ENCODE assay signal across 30 mouse cellular contexts in genomic region chr1:71421741-71422333, GRCm38 (mm10). TPM values are rescaled to one million over a fixed set of nuclear protein-coding genes. Genes with fewer than 3 reads are reported as not detected.
A peak's percentile ranks its signal among the peaks of the same experiment; 100 is the strongest.
DNase-seq lines count a peak whose midpoint lies in the region; ATAC-seq and TF ChIP-seq lines count a peak whose summit lies in the region.
"Had no signal": no experiment of that assay in that cellular context is flagged by ENCODE, and none has a peak within 500 bp of the region (broad histone marks: within the 10 kb centered on the region; RNA-seq: fewer than 3 reads in every experiment).

No protein-coding gene starts in this region.

- H3K4me3 ChIP-seq in lung, embryonic 14.5 days (ENCODE audit: low read depth, low read length): no peak overlapping the region
- no peak overlapping the region for H3K4me3 ChIP-seq in lung, adult 2 months (replicated peaks; ENCODE audit: extremely low read depth, low read depth, low read length)
- no peak overlapping the region for H3K4me3 ChIP-seq in midbrain, embryonic 14.5 days (replicated peaks; ENCODE audit: low read depth, low read length)
- H3K4me3 ChIP-seq in midbrain, embryonic 10.5 days: no peak overlapping the region
- no peak overlapping the region for H3K4me3 ChIP-seq in thymus, adult 2 months (ENCODE audit: control insufficient read depth, insufficient read depth, low read length)
- H3K4me3 ChIP-seq: embryonic facial prominence, embryonic 10.5 days; forebrain, embryonic 15.5 days; heart, embryonic 12.5 days; limb, embryonic 12.5 days; megakaryocyte, embryonic 14.5 days had no signal

- intact Hi-C loops in gastrocnemius, postnatal 14 days (cut with DNase I; ENCODE audit: low total_unique reads): no loop called here

- no peak overlapping the region for H3K27ac ChIP-seq in lung, embryonic 14.5 days (ENCODE audit: low read depth)
- no peak overlapping the region for H3K27ac ChIP-seq in midbrain, embryonic 14.5 days (replicated peaks; ENCODE audit: low read depth, low read length)
- no peak overlapping the region for H3K27ac ChIP-seq in midbrain, embryonic 10.5 days (replicated peaks)
- no peak overlapping the region for H3K27ac ChIP-seq in thymus, adult 2 months (ENCODE audit: control insufficient read depth, insufficient read depth, low read length)
- H3K27ac ChIP-seq: embryonic facial prominence, embryonic 10.5 days; forebrain, embryonic 15.5 days; limb, embryonic 12.5 days had no signal

- 25% methylated on average over 13 of the region's 13 CpGs for WGBS in lung, embryonic 14.5 days
- 32% methylated on average over 13 of the region's 13 CpGs for WGBS in lung, adult 2 months
- 71% methylated on average over 12 of the region's 13 CpGs for WGBS in midbrain, embryonic 14.5 days
- 81% methylated on average over 12 of the region's 13 CpGs for WGBS in midbrain, embryonic 10.5 days
- WGBS in large intestine, adult 2 months: 18% methylated on average over 13 of the region's 13 CpGs
- 87% methylated on average over 13 of the region's 13 CpGs for WGBS in thymus, adult 2 months

- 0 out of 2 replicates have a peak overlapping the region, but pooled peaks have one; percentile 12 for H3K4me2 ChIP-seq in lung, embryonic 14.5 days
- H3K4me2 ChIP-seq in midbrain, embryonic 14.5 days (ENCODE audit: low read length): no peak overlapping the region
- H3K4me2 ChIP-seq: forebrain, embryonic 15.5 days; heart, embryonic 12.5 days; limb, embryonic 12.5 days; liver, embryonic 11.5 days had no signal

- H3K27me3 ChIP-seq in lung, embryonic 14.5 days (ENCODE audit: insufficient read depth, low read length): no peaks in the 10 kb centered on the region
- no peaks in the 10 kb centered on the region for H3K27me3 ChIP-seq in midbrain, embryonic 14.5 days (ENCODE audit: control insufficient read depth, insufficient read depth, low read length)
- no peaks in the 10 kb centered on the region for H3K27me3 ChIP-seq in midbrain, embryonic 10.5 days (ENCODE audit: low read depth, poor library complexity, severe bottlenecking)
- no peaks in the 10 kb centered on the region for H3K27me3 ChIP-seq in thymus, adult 2 months (ENCODE audit: control insufficient read depth, insufficient read depth, low read length)
- H3K27me3 ChIP-seq: forebrain, embryonic 15.5 days; heart, embryonic 12.5 days; limb, embryonic 12.5 days; megakaryocyte, embryonic 14.5 days had no signal

- ATAC-seq in lung, embryonic 14.5 days (ENCODE audit: insufficient read depth): peak; percentile 56; the same call in 1 of the 2 replicates
- no peak for ATAC-seq in midbrain, embryonic 14.5 days (ENCODE audit: low FRiP score, low TSS enrichment)
- ATAC-seq: activated CD4-positive, CD25-positive, alpha-beta regulatory T cell, adult 4 months; forebrain, embryonic 15.5 days; inflammation-experienced regulatory T-cells, adult 6 months; liver, postnatal 0 days had no signal

- H3K4me1 ChIP-seq in lung, embryonic 14.5 days (ENCODE audit: insufficient read depth): no peaks in the 10 kb centered on the region; the same call in 1 of the 2 replicates
- no peaks in the 10 kb centered on the region for H3K4me1 ChIP-seq in lung, adult 2 months (ENCODE audit: control insufficient read depth, insufficient read depth, low read length)
- H3K4me1 ChIP-seq in midbrain, embryonic 14.5 days (ENCODE audit: control insufficient read depth, insufficient read depth, low read length): no peaks in the 10 kb centered on the region
- no peaks in the 10 kb centered on the region for H3K4me1 ChIP-seq in midbrain, embryonic 10.5 days
- H3K4me1 ChIP-seq in thymus, adult 2 months (replicated peaks; ENCODE audit: control insufficient read depth, insufficient read depth, low read length): no peaks in the 10 kb centered on the region
- H3K4me1 ChIP-seq: embryonic facial prominence, embryonic 10.5 days; forebrain, embryonic 15.5 days; heart, embryonic 12.5 days; limb, embryonic 12.5 days; megakaryocyte, embryonic 14.5 days had no signal

- no peak for TF ChIP-seq CTCF in lung, embryonic 14.5 days (IDR thresholded peaks at IDR 0.05; ENCODE audit: low read depth)
- TF ChIP-seq CTCF in lung, adult 2 months (IDR thresholded peaks at IDR 0.05; ENCODE audit: insufficient read depth, low read length): no peak
- TF ChIP-seq CTCF in thymus, adult 2 months (IDR thresholded peaks at IDR 0.05; ENCODE audit: borderline replicate concordance, control insufficient read depth, extremely low read depth, insufficient read depth, low read length, poor library complexity): no peak

- no peaks in the 10 kb centered on the region for H3K36me3 ChIP-seq in lung, embryonic 14.5 days (ENCODE audit: insufficient read depth)
- H3K36me3 ChIP-seq in midbrain, embryonic 14.5 days (ENCODE audit: control insufficient read depth, insufficient read depth, low read length): no peaks in the 10 kb centered on the region
- H3K36me3 ChIP-seq in midbrain, embryonic 10.5 days: no peaks in the 10 kb centered on the region
- H3K36me3 ChIP-seq in thymus, adult 2 months (ENCODE audit: control insufficient read depth, insufficient read depth, low read length): no peaks in the 10 kb centered on the region
- H3K36me3 ChIP-seq: embryonic facial prominence, embryonic 10.5 days; forebrain, embryonic 15.5 days; heart, embryonic 12.5 days; limb, embryonic 12.5 days had no signal

- peak; percentile 80 for DNase-seq in lung, embryonic 14.5 days
- DNase-seq in lung, adult 2 months: no peak
- DNase-seq in midbrain, embryonic 14.5 days: peak; percentile 9
- no peak for DNase-seq in midbrain, embryonic 10.5 days (ENCODE audit: low spot score)
- DNase-seq in large intestine, adult 2 months (ENCODE audit: low read depth, low spot score): peak; percentile 75
- no peak for DNase-seq in gastrocnemius, postnatal 14 days
- DNase-seq in thymus, adult 2 months: no peak
- DNase-seq: adrenal gland, adult 8-10 months; cerebellum, adult 2 months; cerebellum, postnatal 25 days; heart, postnatal 10 days; kidney, adult 8-10 months; kidney, postnatal 14 days; layer of hippocampus, postnatal 36 days; liver, postnatal 0 days; thymus, postnatal 14 days had no signal

- H3K9me3 ChIP-seq in lung, embryonic 14.5 days (ENCODE audit: low read depth, low read length): no peaks in the 10 kb centered on the region
- no peaks in the 10 kb centered on the region for H3K9me3 ChIP-seq in midbrain, embryonic 14.5 days (ENCODE audit: control insufficient read depth, low read length)
- H3K9me3 ChIP-seq in midbrain, embryonic 10.5 days (replicated peaks): no peaks in the 10 kb centered on the region
- H3K9me3 ChIP-seq: embryonic facial prominence, embryonic 10.5 days; forebrain, embryonic 15.5 days; heart, embryonic 12.5 days; limb, embryonic 12.5 days had no signal

- no peak for TF ChIP-seq POLR2A in lung, adult 2 months (IDR thresholded peaks at IDR 0.05; ENCODE audit: borderline replicate concordance, extremely low read depth, low read depth, low read length)
- TF ChIP-seq POLR2A in thymus, adult 2 months (IDR thresholded peaks at IDR 0.05; ENCODE audit: control insufficient read depth, extremely low read depth, insufficient read depth, low read length, poor library complexity): no peak

- no peak overlapping the region for H3K9ac ChIP-seq in lung, embryonic 14.5 days
- no peak overlapping the region for H3K9ac ChIP-seq in midbrain, embryonic 14.5 days (replicated peaks; ENCODE audit: low read length)
- H3K9ac ChIP-seq: forebrain, embryonic 15.5 days; heart, embryonic 12.5 days; limb, embryonic 12.5 days; liver, postnatal 0 days had no signal

RNA-seq across cellular contexts. Expression of gene Abca12, which starts 7.1 kb away (rescaled TPM):
- polyA plus RNA-seq in lung, embryonic 14.5 days (2014; fragmentation: Nextera tagmentation; extraction: Ambion mirVana): 0.05 TPM in 1 of 2 replicates, not detected in the other
- polyA plus RNA-seq in lung, adult 2 months (2012; rRNA removed): 0.02 and 2.1 TPM in 2 replicates
- polyA plus RNA-seq in midbrain, embryonic 14.5 days (2014; fragmentation: Nextera tagmentation; extraction: Ambion mirVana): 0.04 TPM in 1 of 2 replicates, not detected in the other
- not detected in 2 replicates for polyA plus RNA-seq in midbrain, embryonic 10.5 days (2016; fragmentation: Nextera tagmentation; extraction: Ambion mirVana)
- polyA plus RNA-seq in large intestine, adult 2 months (2012; rRNA removed): 0.07 TPM in 1 of 2 replicates, not detected in the other
- not detected for total RNA-seq in gastrocnemius, postnatal 14 days (2021)
- 0.08 and 0.11 TPM in 2 replicates for polyA plus RNA-seq in thymus, adult 2 months (2012; rRNA removed)
- total RNA-seq: adrenal gland, adult 8-10 months; gastrocnemius, adult 8-10 months; granulocyte monocyte progenitor cell, adult 5-6 weeks; MEL had no signal
- polyA plus RNA-seq: C2C12; embryonic facial prominence, embryonic 10.5 days; hindbrain, embryonic 11.5 days; inflammation-experienced regulatory T-cells, adult 6 months; liver, embryonic 11.5 days; liver, postnatal 0 days; spleen, adult 2 months had no signal

Comparison
In these comparisons a context has a peak if more than half of its experiments do, and no peak if none do; other contexts are left out.
1. DNase-seq: peak in lung, embryonic 14.5 days (single experiment), midbrain, embryonic 14.5 days (single experiment) and large intestine, adult 2 months (single experiment); none in lung, adult 2 months (single experiment), midbrain, embryonic 10.5 days (single experiment), gastrocnemius, postnatal 14 days (single experiment) and thymus, adult 2 months (single experiment).